Mouse (Mus musculus) intestine, embryonic 16.5 days (tissue): ENCODE measurements around the gene Gm17190. TPM values are rescaled to one million over a fixed set of nuclear protein-coding genes. Genes with fewer than 3 reads are reported as not detected.

Experiments used
- polyA plus RNA-seq: library from polyadenylated mRNA; unstranded; fragments of >200 nt; fragmentation: Nextera tagmentation; extraction: Ambion mirVana; gene quantifications from 2 replicates; pipeline ENCODE4 v1.2.1, GENCODE M21; 2015

The Gm17190 gene
- polyA plus RNA-seq, 1 experiment from 2014 or later = not detected

Other genes with a start within 250 kb of the Gm17190 start
- gene Iqgap2, start 190.1 kb upstream of the Gm17190 start, polyA plus RNA-seq = 29.4 and 32.5 TPM in 2 replicates
- gene Gm20075, start 678 bp upstream of the Gm17190 start, polyA plus RNA-seq = 16.2 and 19.3 TPM in 2 replicates
- 1.1 and 1.8 TPM in 2 replicates for gene Sv2c, start 50.5 kb downstream of the Gm17190 start, polyA plus RNA-seq